Mouse (Mus musculus) neural tube, embryonic 11.5 days (tissue): ENCODE measurements at regions not wholly inside any gene's neighbourhood (a gene's known extent, or its start where the extent isn't known, plus 50 kb on each side); places are given as distances from the start of the nearest gene placed in this dataset.

Experiments used
- ATAC-seq: fragments of 200-750 bp; cut with Nextera tagmentation; 2 replicates; pipeline ENCODE4 v1.8.0; 2017; ENCODE audit warnings: moderate number of reproducible peaks, mild to moderate bottlenecking, moderate TSS enrichment, moderate library complexity; ENCODE audit not compliant: insufficient read depth, low FRiP score, low TSS enrichment
- DNase-seq: peaks from one replicate; pipeline ENCODE4 v3.0.0-alpha.2; 2015; ENCODE audit warnings: low spot score
- H3K27ac ChIP-seq: fragments of 300-500 bp; sonication (generic); 2 replicates; pipeline ENCODE4 v1.5.1; 2014; ENCODE audit warnings: low read depth, mild to moderate bottlenecking, low read length
- H3K27me3 ChIP-seq: fragments of 300-500 bp; sonication (generic); 2 replicates; pipeline ENCODE4 v1.6.1; 2014; ENCODE audit warnings: mild to moderate bottlenecking, low read length, mixed read lengths; ENCODE audit not compliant: control insufficient read depth, insufficient read depth
- H3K36me3 ChIP-seq: fragments of 300-500 bp; sonication (generic); 2 replicates; pipeline ENCODE4 v1.6.1; 2014; ENCODE audit warnings: mild to moderate bottlenecking, low read length, moderate library complexity, mixed read lengths; ENCODE audit not compliant: control insufficient read depth, insufficient read depth
- H3K4me1 ChIP-seq: fragments of 300-500 bp; sonication (generic); 2 replicates; pipeline ENCODE4 v1.6.1; 2014; ENCODE audit warnings: low read length, mixed read lengths; ENCODE audit not compliant: control insufficient read depth, insufficient read depth
- H3K4me2 ChIP-seq: fragments of 300-500 bp; sonication (generic); 2 replicates; pipeline ENCODE4 v1.6.1; 2014; ENCODE audit warnings: low read depth, mild to moderate bottlenecking, moderate library complexity
- H3K4me3 ChIP-seq: fragments of 300-500 bp; sonication (generic); 2 replicates; pipeline ENCODE4 v1.5.1; 2014; ENCODE audit warnings: low read depth, low read length
- H3K9ac ChIP-seq: fragments of 300-500 bp; sonication (generic); 2 replicates; pipeline ENCODE4 v1.6.1; 2014; ENCODE audit warnings: mild to moderate bottlenecking, low read length
- H3K9me3 ChIP-seq: fragments of 300-500 bp; sonication (generic); 2 replicates; pipeline ENCODE4 v1.6.1; 2016; ENCODE audit warnings: low read length; ENCODE audit not compliant: control insufficient read depth
- WGBS: fragments of 180-500 bp; shearing (Covaris S2); extraction: QIAGEN DNeasy Blood & Tissue Kit; methylation state at CpG from one replicate; pipeline ENCODE4 v1.1.7; 2014; 5-methylcytosine and 5-hydroxymethylcytosine counted together

DNA sequence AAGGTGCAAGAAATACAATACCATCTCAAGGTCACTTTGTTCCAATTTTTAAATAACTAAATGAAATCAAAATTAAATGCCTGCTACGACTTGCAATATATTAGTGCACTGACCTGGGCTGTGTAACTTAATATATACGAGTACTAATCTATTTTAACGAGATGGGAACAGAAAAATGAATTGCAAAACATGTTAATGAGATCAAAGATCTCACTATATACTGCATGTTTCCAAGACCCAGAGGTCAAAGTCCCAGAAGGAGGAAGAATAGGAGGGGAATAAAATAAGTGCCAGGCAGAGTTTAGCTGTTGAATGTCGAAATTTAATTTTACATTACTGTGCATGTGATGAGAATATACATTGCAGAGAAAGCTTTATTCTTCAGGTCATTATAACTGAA is 614.7 kb downstream of the Kctd8 start:
- Histone ChIP-seq H3K9me3 (no peaks in the 10 kb centered on the region), H3K27me3 (no peaks in the 10 kb centered on the region), H3K9ac (no peak overlapping the region), H3K36me3 (no peaks in the 10 kb centered on the region), H3K4me2 (no peak overlapping the region), H3K4me3 (no peak overlapping the region), H3K27ac (no peak overlapping the region), H3K4me1 (no peaks in the 10 kb centered on the region)
- DNase-seq (no peak), ATAC-seq (no peak; the same call in 1 of the 2 replicates)
- WGBS: 82% methylated on average over 4 of the region's 4 CpGs

- H3K4me3 ChIP-seq: no peak overlapping the region
- H3K9ac ChIP-seq: no peak overlapping the region
- no peaks in the 10 kb centered on the region for H3K9me3 ChIP-seq
- H3K4me1 ChIP-seq: no peaks in the 10 kb centered on the region
- WGBS: 31% methylated on average over 5 of the region's 5 CpGs
- no peaks in the 10 kb centered on the region for H3K27me3 ChIP-seq
- no peak overlapping the region for H3K27ac ChIP-seq
- peak; percentile 30 for DNase-seq
- no peaks in the 10 kb centered on the region for H3K36me3 ChIP-seq
- peak; percentile 60; the same call in 1 of the 2 replicates for ATAC-seq
- no peak overlapping the region for H3K4me2 ChIP-seq
Measured at GRCm38 (mm10) chr5:68735186-68735585, 606.3 kb downstream of the Kctd8 start.

GRCm38 (mm10) chr5:68750499-68750898 is 591.0 kb downstream of the Kctd8 start:
- WGBS: 89% methylated on average over 3 of the region's 3 CpGs
- ATAC-seq: no peak
- no peak overlapping the region for H3K9ac ChIP-seq

DNA sequence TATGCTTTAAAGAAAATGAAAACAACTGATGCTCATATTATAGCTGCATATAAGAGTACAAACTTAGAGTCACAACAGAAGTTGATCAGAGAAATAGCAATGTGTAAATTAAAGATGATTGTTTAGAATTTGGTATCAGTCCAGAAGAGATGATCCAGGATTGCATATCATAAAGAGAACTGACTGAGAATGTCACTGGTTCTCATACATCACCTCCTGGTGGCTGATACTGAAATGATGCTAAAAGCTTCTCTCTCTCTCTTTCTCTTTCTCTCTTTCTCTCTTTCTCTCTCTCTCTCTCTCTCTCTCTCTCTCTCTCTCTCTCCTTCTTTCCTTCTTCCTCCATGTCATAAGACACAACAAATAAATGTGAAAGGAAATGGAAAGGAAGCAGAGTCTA is 588.5 kb downstream of the Kctd8 start:
- Histone ChIP-seq H3K27me3 (no peaks in the 10 kb centered on the region), H3K9me3 (no peaks in the 10 kb centered on the region), H3K4me2 (no peak overlapping the region), H3K9ac (no peak overlapping the region), H3K27ac (no peak overlapping the region), H3K4me3 (no peak overlapping the region), H3K36me3 (no peaks in the 10 kb centered on the region), H3K4me1 (no peaks in the 10 kb centered on the region)
- DNase-seq (no peak), ATAC-seq (no peak)

More at GRCm38 (mm10) chr5:68750499-68750898, 591.0 kb downstream of the Kctd8 start:
- Histone ChIP-seq H3K4me1 (no peaks in the 10 kb centered on the region), H3K4me3 (no peak overlapping the region), H3K9me3 (no peaks in the 10 kb centered on the region), H3K27ac (no peak overlapping the region), H3K36me3 (no peaks in the 10 kb centered on the region), H3K4me2 (no peak overlapping the region), H3K27me3 (no peaks in the 10 kb centered on the region)
- no peak for DNase-seq
